Mouse (Mus musculus): ENCODE measurements around the gene Tceanc2.
"Not testable (repeated sequence)": the region's sequence is repeated elsewhere in the genome, so short reads cannot be mapped to it uniquely, and the experiment has no call there.

The Tceanc2 gene

DNA sequence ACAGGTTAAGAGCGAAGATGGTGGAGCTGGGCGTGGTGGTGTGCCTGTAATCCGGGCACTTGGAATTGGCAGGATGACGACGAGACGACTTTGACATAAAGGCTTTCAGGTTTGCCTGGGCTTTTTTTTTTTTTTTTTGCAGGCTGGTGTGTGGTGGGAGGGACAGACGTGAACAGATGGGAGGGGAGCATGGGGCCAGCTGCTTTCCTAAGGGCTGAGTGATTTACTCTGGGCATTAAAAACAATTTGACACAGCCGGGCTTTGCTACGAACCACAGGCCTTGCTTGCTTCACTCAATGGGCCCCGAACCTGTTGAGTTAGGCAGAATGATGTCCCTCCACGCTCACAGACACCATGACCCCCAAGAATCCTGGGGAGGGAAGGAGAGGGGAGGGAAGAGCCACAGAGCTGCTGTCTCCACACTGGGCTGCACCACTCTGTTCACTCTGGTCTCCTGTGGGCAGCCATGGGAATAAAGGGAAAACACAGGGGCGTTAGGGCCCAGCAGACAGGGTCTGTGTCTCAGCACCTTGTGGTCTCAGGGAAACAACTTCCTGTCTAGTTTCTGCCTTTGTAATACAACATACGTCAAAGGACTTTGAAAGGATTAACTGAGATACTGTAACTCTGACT lies 51.9 kb downstream of the Tceanc2 start:
- no peak for DNase-seq (ENCODE audit: low read depth, low spot score)

DNA sequence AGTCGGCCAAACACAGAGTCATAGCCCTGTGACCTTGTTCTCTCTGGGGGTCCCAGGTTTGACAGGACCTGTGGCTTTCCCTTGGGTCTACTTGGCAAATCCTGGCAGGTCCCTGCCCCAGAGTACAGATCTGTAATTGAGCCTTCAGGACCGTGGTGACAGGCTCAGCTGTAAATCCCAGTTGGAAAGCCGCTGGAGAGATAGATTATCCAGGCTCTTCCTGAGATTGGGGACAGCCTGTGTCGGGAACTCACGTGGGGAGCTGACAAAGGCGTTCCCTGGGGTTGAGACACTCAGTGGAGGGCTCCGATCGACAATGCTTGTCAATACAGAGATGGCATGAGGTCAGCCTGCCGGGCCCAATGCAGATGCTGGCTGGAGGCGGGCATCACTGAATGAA lies 52.5 kb downstream of the Tceanc2 start:
- DNase-seq (ENCODE audit: low read depth, low spot score): no peak

DNA sequence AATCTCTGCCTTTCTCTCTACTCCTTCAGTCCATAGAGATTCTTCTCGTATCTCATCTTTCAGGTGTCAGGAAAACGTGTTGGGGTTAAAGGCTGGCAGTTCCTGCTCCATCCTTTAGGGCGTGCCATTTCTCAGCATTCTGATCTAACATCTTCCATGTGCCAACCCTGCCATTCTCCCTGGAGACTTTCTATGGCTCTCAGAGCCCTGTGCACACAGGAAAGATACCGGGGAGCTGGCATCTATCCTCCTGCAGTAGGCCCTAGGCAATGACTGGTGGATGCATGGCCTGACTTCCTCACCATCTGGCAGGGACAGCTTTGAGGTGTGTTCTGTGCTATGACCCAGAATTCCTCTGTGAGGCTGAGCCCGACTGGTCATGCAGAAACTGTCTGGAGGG lies 53.8 kb downstream of the Tceanc2 start:
- no peak for DNase-seq (ENCODE audit: low read depth, low spot score)

DNA sequence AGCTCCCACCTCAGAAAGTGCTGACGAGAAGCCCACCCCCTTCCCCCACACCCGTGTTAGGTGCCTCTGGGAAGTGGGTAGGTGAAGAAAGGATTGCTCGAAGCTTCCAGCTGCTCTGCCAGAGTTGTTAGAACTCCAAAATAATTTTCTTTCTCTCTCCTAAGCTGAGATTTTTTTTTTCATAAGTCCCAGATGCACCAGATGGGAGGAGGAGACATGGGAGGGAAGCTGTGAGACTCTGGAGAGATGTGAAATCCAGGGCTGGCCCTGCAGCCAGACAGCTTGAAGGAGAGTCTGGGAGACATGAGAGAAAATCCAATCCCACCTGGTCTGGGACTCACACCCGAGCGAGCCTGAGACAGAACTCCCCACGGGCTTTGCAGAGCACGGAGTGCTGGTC lies 54.5 kb downstream of the Tceanc2 start:
- no peak for DNase-seq (ENCODE audit: low read depth, low spot score)

DNA sequence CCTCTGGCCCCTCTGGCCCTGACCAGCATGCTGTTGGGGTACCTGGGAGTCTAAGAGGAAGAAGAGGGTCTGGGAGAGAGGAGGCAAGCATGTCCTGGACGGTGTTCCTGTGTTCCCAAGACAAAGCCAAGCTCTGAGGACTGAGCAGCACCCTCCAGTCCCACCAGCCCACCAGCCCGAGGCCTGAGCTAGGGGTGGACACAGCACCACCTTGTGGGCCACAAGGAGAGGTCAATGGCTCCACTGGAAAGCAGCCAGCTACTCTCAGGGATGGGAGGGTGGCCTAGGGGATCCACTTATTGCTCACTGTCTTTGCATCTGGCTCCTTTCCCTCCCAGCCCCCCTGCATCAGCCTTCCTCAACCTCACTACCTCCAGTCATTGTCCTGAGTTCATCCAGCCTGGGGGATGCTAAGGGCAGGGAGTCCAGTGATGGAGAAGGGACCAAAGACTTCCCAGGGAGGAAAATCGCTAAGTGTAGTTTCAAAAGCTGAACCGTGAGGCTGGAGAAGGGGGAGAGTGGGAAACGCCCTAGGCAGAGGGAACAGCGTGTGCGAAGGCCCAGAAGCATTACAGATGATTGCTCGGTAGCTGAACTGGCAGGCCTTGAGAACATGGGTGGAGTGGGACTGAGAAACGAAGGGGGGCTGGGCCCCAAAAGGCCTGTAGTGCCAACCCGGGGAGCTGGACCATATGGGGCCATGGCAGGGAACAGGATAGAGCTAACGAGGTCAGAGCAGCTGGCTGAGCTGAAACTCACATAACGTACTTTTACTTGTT lies 57.6 kb downstream of the Tceanc2 start:
- DNase-seq (ENCODE audit: low read depth, low spot score): peak; percentile 69

DNA sequence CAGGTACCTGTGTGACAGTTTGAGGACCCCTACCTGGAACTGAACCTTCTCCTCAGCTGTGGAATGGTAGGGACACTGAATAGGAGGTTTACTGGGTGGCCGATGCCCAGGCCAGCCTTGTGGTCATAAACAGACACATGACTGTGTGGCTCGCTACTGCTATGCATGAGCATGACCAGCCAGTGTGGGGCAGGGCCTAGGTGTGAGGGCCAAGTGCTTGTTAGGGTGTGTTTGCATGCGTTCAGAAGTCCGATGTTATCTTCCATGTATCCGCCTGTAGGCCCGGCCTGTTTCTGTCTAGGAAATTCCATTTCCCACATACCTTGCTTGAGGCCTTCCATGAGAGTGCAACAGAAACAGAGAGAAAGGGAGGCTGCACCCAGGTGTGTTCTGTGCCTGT lies 58.2 kb downstream of the Tceanc2 start:
- DNase-seq (ENCODE audit: low read depth, low spot score): no peak

DNA sequence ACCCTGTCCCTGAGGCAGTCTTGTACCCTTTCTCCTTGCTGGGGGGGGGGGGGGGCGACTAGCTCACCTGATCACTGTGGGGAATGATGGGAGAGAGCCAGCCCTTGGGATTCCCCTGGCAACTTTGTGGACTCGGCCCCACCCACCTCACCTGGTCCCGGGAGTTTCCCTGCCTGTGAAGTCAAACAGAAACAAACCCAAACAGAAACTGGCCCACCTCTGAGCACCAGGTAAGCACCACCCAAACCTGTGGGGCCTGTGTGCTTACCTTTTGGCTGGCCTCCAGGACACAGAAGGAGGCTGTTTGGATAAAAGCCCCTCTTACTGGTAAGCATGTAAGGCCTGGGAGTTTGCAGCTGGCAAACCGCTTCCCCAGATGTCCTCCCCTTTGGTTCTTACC lies 59.9 kb downstream of the Tceanc2 start:
- DNase-seq (ENCODE audit: low read depth, low spot score): no peak

DNA sequence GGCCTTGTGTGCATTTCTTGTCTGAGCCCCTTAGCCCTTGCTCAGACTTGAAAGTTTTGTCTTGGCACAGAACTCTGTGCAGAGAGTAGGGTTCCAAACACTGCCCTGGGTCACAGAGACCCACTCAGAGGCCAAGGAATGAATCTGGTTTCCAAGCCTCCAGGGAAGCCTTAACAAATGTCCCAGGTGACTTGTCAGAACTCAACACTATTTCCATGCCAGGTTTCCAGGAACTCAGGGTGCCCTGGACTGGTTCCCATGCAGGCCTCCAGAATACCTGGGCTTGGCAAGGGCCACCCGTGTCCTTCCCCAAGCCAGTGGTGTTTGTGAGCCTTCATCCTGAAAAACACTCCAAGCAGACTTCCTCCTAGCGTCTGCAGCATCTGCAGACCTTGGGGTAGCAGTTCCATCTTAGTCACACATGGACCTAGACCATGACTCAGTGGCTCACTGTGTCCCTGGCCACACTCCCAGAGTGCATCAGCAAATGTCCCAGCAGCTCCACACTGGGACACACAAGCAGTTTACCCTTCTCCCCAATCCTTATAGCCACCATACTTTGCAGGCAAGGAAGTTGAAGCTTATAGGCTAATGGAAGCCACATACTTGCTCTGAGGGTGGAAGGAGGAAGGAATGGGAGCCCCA lies 61.1 kb downstream of the Tceanc2 start:
- DNase-seq (ENCODE audit: low read depth, low spot score): no peak

DNA sequence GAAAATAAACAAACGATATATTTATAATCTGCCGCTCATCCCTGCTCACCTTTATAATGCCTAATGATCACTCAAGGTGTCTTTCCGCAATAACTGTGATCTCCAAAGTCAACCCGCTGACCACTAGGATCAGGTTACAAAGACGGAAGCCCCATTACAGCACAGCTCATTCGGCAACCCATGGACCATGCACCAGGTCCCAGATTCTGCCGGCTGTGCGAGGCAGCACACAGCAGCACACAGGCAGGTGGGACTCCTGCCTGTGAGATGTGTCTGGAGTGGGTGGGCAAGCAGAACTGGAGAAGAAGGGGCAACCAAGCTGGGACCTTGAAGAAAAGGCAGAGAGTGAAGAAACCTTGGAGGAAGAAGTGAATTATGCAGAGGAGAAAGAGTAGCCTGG lies 64.6 kb downstream of the Tceanc2 start:
- no peak for DNase-seq (ENCODE audit: low read depth, low spot score)

DNA sequence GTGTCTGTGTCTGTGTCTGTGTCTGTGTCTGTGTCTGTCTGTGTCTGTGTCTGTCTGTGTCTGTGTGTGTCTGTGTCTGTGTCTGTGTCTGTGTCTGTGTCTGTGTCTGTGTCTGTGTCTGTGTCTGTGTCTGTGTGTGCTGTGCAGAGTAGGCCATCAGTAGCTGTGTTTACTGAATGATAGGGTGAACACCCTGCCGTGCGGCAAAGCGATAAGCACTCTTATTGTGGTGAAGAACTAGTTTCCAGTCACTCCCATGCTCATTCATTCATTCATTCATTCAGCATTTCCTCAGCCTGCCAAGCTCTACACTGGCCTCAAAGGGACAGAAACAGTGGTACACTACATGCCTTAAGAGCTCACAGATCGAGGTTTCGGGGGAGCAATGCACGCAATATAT lies 69.7 kb downstream of the Tceanc2 start:
- DNase-seq (ENCODE audit: low read depth, low spot score): not testable (repeated sequence)

DNA sequence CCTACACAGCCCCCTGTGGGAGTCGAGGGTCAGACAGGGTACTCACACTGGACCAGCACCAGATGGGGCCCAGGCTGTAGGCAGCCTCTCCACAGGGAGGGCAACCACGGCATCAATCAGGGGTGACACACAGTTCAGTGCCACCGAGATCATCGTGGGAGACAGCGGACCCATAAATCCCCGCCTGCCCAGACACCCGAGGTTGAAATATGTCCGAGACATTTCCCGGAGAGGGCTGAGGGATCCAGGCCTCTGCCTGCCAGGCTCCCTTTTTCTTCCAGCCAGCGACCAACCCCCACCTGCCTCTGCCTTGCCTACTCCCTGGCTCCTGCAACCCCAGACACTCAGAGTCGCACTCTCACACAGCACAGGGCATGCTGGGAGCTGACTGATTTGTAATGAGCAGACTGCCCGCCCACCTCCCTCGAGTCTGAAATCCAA lies 70.6 kb downstream of the Tceanc2 start:
- DNase-seq (ENCODE audit: low read depth, low spot score): no peak

DNA sequence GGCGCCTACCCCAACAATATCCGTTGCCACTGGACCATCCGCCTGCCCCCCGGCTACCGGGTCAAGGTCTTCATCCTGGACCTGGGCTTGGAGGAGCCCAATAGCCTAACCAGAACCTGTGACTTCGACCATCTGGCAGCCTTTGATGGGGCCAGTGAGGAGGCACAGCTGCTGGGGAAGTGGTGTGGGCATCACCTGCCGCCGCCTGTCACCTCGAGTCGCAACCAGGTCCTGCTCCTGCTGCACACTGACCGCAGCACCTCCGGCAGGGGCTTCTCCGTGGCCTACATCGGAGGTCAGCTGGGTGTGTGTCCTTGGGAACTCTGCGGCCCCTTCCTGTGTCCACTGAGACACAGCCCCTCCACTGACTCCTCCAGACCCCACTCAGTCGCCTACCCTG lies 72.1 kb downstream of the Tceanc2 start:
- DNase-seq (ENCODE audit: low read depth, low spot score): no peak

DNA sequence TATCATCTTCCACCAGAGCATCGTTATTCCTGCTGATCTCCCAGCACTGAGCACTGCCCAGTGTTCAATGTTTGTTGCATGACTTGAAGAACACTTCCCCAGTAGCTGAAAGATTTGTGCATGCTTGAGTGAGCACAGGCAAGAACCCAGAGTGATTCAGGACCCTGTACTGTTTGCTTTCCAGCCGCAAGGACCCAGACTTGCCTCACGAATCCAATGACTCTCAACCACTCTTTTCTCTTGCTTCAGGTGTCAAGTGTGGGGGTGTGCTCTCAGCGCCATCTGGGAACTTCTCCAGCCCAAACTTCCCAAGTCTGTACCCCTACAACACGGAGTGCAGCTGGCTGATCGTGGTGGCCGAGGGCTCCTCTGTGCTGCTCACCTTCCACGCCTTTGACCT lies 76.7 kb downstream of the Tceanc2 start:
- DNase-seq (ENCODE audit: low read depth, low spot score): no peak

DNA sequence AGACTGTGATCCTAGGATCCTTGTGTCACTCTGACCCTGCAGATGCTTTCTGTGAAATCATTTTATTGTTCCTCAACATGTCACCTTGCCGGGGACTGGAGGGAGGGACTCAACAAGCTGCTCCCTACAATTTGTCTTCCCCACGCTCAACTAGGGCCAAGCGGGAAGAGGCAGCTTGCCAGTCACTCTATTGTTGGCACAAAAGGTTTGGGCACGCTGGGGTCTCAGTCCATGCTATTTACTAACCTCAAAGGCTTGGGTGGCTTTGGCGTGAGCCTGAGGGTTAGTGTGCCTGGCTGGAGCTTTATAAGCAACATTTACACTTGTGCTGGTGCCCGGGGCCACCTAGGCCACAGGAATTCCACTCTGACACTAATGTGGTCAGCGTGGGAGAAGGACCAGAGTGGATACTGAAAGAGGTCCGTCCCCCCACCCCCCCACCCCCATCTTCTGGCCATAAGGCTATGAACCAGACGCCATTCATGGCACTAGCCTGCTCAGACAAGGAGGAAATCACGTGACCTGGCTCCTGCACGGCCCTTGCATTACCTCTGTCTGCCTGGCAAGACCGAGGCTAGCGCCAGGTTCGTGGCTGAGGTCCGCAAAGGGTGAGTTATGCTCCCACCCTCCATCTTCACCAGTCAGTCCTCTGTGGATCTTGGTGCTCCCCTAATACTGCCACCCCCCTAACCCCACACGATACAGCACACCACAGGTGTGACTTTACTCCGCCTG lies 80.0 kb downstream of the Tceanc2 start:
- DNase-seq (ENCODE audit: low read depth, low spot score): no peak

DNA sequence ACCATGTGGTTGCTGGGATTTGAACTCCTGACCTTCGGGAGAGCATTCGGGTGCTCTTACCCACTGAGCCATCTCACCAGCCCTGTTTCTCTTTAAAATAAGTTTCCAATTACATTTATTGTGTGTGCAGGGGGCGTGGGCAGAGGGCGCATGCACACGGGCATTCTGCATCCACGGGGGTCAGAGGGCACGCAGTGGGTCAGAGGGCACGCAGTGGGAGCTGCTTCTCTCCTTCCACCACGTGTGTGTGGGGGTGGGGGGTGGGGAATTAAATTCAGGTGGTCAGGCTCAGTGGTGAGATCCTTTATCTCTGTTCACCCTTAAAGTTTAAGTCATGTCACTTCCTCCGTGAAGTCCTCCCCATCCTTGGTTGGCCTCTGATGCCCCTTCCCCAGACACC lies 80.5 kb downstream of the Tceanc2 start:
- DNase-seq (ENCODE audit: low read depth, low spot score): no peak

DNA sequence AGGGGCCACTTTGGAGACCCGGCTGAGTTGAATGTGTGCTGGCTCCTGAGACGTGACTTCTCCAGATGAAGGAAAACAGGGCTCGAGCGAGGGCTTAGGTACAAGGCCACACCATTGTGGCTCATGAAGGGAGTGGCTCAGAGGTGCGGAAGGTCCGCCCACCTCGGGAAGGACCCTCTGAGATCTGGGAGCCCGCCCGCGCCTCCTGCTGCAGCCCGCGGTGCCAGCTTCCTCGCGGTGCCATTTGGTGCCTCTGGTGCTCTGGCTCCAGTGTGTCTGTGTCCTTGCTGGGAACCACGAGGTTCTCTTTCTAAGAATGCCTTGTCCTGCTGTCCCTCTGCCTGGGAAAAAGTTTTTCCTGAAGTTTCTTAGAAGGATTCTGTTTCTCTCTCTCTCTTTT lies 81.0 kb downstream of the Tceanc2 start:
- DNase-seq (ENCODE audit: low read depth, low spot score): no peak

DNA sequence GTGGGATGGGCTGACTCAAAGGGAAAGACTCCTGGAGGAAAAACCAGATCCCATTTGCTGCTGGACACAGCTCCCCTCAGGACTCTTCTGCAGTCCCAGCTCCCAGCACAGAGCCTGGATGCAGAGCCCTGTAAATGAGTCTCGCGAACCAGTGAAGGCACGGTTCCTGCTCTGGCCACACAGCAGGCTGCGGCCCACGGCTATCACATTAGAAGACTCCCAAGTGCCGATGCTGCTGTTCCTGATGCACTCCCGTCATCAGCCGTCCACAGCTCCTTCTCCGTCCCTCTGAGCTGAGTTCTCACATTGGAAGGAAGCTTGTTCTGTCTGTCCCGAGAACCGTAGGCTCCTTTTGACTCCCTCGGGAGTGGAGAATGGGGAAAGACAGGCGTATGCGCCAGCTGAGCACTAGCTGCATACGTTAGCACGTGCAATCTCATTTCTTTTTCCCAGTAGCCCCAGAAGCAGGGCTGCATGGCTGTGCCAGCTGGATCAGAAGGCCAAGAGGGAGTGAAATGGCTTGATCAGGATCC lies 82.0 kb downstream of the Tceanc2 start, which contains the start of gene Cdcp2:
Gene Cdcp2, plus strand, starts transcription at position 51 of the 533 bp plus-strand sequence.
- no peak for DNase-seq (ENCODE audit: low read depth, low spot score)

DNA sequence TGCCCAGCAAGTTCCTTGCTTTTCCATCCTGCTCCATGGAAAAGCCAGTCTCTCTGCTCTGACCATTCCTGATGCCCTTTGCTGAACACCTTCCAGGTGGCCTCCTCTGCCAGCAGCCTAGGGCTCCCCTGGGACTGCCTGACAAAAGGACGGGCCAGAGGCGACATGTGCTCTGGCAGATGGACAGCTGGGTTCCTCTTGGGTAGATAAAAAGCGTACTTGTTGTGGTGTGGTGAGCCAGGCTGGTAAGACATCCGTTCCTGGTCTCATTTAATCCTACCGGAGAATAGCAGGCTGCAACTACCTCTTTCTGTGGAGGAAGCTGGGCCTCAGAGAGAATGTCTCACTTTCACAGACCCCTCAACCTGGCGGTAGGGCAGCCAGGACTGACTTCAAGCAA lies 82.9 kb downstream of the Tceanc2 start:
- DNase-seq (ENCODE audit: low read depth, low spot score): no peak

DNA sequence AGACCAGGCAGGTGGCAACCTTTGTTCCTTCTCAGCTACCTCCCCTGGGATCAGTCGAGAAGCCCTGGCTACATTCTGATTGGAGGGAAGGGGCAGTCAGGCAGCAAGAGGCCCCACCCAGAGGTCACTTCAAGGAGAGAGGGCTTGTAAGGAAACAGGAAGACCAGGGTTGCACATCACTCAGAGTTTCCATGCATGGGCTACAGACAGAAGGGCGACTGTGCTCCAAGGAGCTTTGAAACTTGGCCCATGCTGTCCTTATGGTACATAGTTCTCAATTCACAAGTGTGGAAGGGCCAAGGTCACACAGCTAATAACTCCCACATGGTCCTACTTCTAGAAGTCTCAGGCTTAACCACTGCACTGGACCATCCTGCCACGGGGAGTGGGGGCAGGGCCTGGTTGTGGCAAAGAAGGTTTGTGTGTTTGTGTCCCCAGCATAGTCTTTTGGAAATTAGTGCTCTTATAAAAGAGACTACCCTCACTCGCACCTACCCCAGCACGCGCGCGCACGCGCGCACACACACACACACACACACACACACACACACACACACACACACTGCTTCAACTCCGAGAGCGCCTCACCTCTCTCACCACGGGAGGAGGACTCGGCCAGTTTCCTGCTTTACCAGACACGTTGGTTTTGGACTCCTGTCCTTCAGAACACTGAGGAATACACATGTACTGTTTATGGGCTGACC lies 84.3 kb downstream of the Tceanc2 start:
- DNase-seq (ENCODE audit: low read depth, low spot score): peak; percentile 61

DNA sequence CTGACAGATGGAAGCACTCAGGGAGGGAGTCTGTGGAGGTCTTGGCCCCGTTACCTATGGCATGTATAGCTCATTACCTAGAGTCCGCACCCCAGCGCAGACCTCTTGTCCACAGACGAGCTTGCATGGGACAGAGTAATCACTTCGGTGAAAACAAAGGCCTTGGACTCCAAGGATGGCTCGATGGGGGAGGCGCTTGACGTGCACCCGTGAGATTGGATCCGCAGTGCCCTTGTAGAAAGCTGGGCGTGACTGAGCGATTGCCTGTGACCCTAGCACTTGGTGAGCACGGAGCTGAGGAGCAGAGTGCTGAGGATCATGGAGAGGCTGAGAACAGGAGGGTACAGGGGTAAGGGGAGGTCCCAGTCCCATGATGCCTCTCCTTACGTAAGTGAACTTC lies 87.2 kb downstream of the Tceanc2 start:
- DNase-seq (ENCODE audit: low read depth, low spot score): no peak

DNA sequence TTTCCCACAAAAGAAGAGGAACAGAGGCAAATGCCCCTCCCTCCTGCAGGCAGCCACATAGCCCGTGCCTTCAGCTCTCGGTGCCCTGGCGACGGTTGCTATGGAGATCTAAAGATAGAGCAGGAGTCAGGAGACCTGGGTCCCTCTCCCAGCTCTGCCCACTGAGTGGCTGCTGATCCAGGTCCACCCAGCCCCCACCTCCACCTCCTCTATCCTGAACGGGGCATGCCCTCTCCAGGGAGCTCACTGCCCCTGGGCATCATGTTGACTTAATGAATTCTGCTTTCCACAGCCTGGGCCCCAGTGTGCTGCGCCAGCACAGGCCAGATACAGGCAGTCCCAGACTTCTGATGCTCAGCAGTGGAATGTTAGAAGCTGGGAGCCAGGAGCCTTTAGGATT lies 94.1 kb downstream of the Tceanc2 start:
- DNase-seq (ENCODE audit: low read depth, low spot score): no peak
